Mouse (Mus musculus): Measurements from ENCODE around the gene Hdac7.

GRCm38 (mm10) chr15:97841383-97841782, 2.9 kb downstream of the Hdac7 start:
- TF ChIP-seq E2F4 (IDR thresholded peaks at IDR 0.05; ENCODE audit: insufficient replicate concordance, low read depth, low read length): no peak
- TF ChIP-seq POLR2A (IDR thresholded peaks at IDR 0.05; ENCODE audit: low read depth, low read length): no peak
- no peak for TF ChIP-seq MAZ (IDR thresholded peaks at IDR 0.05; ENCODE audit: low read depth, low read length)
- TF ChIP-seq CTCF (conservative IDR thresholded peaks at IDR 0.05 in 1 of 2, IDR thresholded peaks at IDR 0.05 in 1 of 2; ENCODE audit: low read depth in 2 of 2, low read length in 2 of 2): no peak
- no peak for TF ChIP-seq MAX (IDR thresholded peaks at IDR 0.05; ENCODE audit: low read length)
- TF ChIP-seq ZC3H11A (IDR thresholded peaks at IDR 0.05; ENCODE audit: low read depth, low read length): no peak
- no peak for TF ChIP-seq USF2 (conservative IDR thresholded peaks at IDR 0.05; ENCODE audit: low read depth, low read length)
- TF ChIP-seq EP300 (IDR thresholded peaks at IDR 0.05; ENCODE audit: low read length): no peak

All from CH12.LX (cell line).